Mouse (Mus musculus): ENCODE results near the gene Ldah. TPM values are rescaled to one million over a fixed set of nuclear protein-coding genes. Genes with fewer than 3 reads are reported as not detected.

Gene Ldah
- total RNA-seq, 2 experiments from 2014 or later, result 37.6 to 43.4 TPM

GRCm38 (mm10) chr12:8273471-8274171 is 65.7 kb downstream of the Ldah start:
- no peak for DNase-seq (ENCODE audit: low spot score in 2 of 2)
- intact Hi-C loops (cut with DNase I), result no loop called here

- intact Hi-C loops (cut with DNase I), result no loop called here
- no peak for DNase-seq (ENCODE audit: low spot score in 2 of 2)
Measured at GRCm38 (mm10) chr12:8275424-8275823, 67.5 kb downstream of the Ldah start.

DNA sequence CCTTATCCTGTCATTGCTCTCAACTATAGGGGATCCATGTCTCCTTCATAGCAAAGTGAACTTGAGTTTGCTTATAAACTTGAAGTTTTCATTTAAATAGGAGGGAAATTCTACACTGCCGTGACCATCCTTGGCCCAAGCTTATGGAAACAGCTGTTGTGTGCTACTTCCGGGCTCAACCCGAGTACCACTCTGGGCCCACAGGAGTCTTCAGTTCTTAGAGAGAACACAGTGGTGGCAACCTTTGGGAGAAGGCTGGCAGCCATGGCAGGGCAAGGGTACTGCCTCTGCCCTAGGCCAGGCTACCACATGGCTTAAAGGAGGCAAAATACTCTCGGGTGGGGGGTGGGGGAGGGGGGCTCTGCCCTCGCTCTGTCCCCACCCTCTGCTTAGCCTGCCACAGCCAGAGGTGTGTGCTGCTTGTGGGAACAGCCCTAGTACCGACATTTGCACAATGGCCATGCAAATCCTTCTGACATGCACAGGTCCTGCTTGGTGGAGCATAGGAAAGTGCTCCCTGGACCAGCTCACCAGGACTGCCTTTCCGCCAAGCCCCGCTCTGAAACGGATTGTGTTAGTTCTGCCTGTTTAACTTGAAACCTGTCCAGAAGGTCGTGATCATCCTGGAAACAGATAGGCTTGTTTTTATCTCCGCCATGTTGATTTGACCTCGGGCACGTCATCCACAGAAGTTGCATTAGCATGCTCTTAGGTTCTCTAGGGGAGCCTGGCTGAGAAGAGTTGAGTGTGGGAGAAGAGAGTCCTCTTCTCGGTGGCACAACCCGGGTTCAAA is 73.5 kb downstream of the Ldah start:
- intact Hi-C loops (cut with DNase I), result no loop called here
- DNase-seq (ENCODE audit: low spot score in 2 of 2), result no peak

DNA sequence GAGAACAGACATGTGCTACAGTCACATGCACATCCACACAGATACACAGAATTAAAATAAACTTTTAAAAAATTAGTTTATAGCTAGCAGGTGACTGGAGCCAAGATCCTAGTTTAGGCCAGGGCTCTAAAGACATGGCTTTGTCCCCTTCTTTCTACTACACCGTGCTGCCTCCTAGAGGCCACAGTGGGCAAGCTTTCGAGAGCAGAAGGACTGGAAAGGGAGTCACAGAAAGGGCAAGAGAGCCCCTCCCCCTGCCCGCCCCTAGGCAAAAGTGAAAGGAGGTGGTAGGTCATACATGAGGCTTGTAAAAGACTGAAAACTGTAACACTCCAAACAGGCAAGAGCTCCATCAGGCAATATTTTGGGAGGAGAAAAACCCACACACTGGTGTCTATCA is 80.1 kb downstream of the Ldah start:
- intact Hi-C loops (cut with DNase I), result no loop called here
- DNase-seq (ENCODE audit: low spot score in 2 of 2), result no peak

DNA sequence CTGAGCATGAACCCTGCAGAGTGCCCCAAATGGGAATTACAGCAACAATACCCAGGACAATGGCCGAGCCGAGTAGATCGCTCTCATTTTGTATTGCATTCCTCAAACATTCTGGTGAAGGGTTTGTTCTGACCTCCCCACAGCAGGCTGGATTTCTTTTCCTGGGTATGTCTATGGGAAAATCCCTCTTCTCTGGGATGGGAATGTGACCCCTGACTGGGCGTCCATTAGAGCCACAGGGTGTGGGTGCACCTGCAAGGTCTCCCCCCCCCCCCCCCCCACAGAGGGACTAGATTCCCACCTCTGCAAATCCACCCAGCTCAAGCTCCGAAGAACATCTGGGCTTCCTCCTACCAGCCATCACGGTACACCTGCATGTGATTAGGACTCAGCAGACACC is 81.2 kb downstream of the Ldah start:
- intact Hi-C loops (cut with DNase I), result no loop called here
- DNase-seq (ENCODE audit: low spot score in 2 of 2), result no peak

DNA sequence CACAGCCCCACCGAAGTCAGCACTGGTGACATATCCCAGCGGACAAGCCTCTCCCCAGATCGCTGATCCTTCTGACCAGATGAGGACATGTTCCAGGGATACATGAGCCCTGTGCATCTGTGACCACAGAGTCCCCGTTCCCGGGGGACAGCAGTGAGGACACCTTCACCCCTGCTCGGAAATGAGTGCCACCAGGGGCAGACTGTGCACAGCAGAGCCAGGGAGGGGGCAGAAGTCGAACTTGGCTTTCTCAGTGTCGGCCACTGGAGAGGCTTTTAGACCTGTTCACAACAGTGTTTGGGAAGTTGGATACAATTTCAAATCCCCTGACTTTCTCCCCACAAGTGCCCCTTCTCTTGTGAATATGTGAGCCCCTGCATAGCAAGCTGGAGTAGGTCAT is 81.6 kb downstream of the Ldah start:
- DNase-seq (ENCODE audit: low spot score in 2 of 2), result no peak
- intact Hi-C loops (cut with DNase I), result no loop called here

GRCm38 (mm10) chr12:8291157-8291853 is 83.4 kb downstream of the Ldah start:
- DNase-seq (ENCODE audit: low spot score in 2 of 2), result peak in 1 of 2 experiments; percentile 28
- intact Hi-C loops (cut with DNase I), result no loop called here

DNA sequence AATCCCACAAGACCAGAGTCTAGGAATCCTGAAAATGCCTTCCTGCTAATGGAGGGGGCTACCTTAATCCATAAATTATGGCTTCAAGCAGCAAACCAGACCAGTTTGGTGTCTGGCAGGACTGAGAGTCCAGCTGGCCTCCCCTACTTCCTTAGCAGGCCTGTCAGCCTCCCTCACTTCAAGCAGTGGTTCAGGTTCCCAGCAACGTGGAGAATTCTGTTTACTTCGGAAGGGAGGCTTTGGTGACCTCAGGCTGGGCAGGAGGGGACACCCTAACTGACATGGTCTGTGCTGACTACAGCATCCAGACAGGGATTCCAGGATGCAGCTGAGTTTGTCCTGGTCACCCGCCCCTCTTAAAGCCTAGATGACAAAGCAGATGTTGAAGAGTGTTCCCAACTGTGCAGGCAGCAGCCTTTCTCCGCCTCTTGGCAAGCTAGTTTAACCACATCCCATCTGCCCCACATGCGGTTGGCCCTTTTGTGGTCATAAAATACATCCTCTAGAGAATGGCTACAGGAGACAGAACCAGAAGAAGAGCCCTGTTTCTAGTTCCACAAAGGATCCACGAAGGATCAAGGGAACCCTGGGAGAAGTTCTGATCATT is 87.5 kb downstream of the Ldah start:
- intact Hi-C loops (cut with DNase I), result no loop called here
- no peak for DNase-seq (ENCODE audit: low spot score in 2 of 2)

DNA sequence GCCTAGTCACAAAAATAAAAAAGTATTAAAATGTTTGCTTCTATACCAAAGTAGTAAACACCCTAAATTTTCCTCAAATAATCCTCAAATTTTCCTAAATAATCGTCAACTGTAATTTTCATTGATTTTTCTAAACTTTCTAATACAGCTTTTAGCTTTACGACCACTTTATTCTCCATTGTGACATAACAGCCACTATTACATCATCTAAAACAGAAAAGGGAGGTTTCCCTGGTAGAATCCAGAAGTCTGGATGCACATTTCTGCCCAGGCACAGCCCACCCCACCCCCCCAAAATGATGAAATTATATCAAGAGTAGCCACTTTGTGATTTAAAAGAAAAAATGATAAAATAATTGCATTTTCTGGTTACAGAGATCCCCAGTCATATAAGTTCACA is 88.2 kb downstream of the Ldah start:
- DNase-seq (ENCODE audit: low spot score in 2 of 2), result no peak
- intact Hi-C loops (cut with DNase I), result no loop called here

DNA sequence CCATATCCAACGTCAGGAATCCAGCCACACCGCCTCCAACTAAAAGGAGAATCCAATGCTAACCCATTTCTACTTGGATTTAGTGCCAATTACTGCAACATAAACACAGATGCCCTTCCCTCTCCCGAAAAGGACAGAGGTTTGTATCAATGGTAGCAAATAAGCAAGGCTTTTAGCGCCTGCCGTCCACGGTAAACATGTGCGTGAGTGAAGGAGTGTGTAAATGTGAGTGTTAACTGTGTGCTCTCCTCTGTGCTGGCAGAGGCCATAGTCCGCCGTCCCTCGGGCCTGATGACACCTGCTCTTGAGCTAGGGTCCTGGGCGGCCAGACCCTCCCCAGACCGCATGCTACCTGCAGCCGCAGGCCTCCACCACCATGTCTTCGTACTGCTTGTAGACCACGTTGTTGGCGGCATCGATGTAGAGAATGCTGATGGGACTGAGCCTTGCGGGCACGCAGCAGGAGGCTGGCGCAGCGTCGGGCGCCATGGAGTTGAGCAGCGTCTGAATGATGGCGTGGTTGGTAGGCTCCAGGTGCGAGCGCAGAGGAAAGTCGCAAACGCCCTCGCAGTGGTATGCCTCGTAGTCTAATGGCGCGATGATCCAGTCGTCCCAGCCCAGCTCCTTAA is 89.8 kb downstream of the Ldah start:
- intact Hi-C loops (cut with DNase I), result no loop called here
- no peak for DNase-seq (ENCODE audit: low spot score in 2 of 2)

GRCm38 (mm10) chr12:8298361-8299142 is 90.6 kb downstream of the Ldah start:
- no peak for DNase-seq (ENCODE audit: low spot score in 2 of 2)
- intact Hi-C loops (cut with DNase I), result no loop called here

- intact Hi-C loops (cut with DNase I), result no loop called here
- no peak for DNase-seq (ENCODE audit: low spot score in 2 of 2)
Measured at GRCm38 (mm10) chr12:8299143-8300110, 91.5 kb downstream of the Ldah start.

- no peak for DNase-seq (ENCODE audit: low spot score in 2 of 2)
- intact Hi-C loops (cut with DNase I), result no loop called here
Measured at GRCm38 (mm10) chr12:8300111-8300480, 92.2 kb downstream of the Ldah start.

DNA sequence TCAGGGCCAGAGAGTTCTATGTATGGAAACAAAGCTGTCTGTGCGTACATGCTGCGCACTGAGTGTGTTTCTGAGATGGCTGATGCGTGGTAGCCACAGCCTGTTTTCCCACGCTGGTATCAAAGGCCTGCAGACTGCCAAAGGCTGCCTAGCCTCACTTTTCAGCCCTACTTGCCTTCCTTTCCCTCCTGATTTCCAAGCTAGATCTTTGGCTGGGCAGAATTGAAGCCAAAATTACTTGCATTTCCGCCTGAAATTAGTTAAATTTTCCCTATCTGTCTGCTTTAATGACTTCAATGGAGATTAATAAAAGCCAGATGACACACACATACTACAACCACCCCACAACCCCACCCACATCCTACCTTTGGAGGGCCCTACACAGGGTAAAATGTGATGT is 92.6 kb downstream of the Ldah start:
- intact Hi-C loops (cut with DNase I), result no loop called here
- DNase-seq (ENCODE audit: low spot score in 2 of 2), result no peak

GRCm38 (mm10) chr12:8301011-8301814 is 93.3 kb downstream of the Ldah start:
- no peak for DNase-seq (ENCODE audit: low spot score in 2 of 2)
- intact Hi-C loops (cut with DNase I), result no loop called here

GRCm38 (mm10) chr12:8301841-8302431 is 94.0 kb downstream of the Ldah start, which contains the start of gene Gdf7:
Gene Gdf7, minus strand, starts transcription at chr12:8301954.
- no peak for DNase-seq (ENCODE audit: low spot score in 2 of 2)
- intact Hi-C loops (cut with DNase I), result no loop called here

DNA sequence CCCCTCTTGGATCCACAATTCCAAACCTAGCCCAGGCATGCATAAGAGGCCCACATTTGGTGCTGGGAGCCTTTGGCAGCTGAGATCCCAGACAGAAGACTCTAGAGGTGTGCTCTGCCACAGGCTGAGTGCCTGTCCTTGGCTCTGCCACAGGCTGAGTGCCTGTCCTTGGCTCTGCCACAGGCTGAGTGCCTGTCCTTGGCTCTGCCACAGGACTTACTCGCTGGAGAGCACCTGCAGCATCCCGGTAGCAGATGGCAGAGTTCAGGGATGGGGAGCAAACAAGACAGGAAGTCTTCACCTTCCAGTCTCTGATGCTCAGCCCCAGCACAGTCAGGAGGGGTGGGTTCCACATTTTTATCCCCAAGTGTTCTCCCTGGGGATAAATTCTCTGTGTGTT is 97.4 kb downstream of the Ldah start:
- no peak for DNase-seq (ENCODE audit: low spot score in 2 of 2)
- intact Hi-C loops (cut with DNase I), result no loop called here

Measured in left cerebral cortex, postnatal 25 days (tissue).